Mouse (Mus musculus): Measurements from ENCODE around the gene Asic3.

DNA sequence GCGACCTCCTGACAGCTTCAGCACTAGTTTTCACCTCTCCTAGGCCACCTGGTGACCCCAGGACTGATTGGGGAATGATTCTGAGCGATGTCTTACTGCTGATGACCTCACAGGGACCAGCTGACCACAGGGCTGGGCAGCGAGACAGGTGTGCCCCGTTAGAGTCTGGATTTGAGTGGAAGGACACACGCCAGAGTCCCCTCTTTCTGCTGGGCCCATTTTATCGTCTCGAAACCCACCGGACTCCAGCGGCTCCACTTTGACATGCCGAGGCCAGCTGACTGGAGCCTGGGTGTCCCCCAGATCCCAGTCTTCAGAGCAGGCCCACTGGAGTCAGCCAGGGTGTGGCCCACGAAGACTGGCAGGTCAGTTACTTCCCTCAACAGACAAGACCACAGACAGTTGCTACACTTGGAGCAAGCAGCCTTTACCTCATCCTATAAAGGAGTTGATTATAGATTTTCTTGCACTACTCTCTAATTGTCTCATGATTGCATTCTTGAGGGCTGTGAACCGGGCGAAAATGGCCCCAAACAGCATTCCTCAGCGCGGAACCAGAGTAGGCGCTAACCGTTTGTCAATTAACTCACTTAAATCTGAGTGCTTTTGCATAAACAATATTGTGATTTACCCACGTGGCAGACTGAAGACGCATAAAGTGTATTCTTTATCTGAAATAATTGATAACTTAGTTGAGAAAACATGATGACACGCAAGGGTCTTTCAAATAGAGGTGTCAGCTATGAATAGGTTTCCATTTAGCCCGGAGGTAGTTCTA is 11.0 kb downstream of the Asic3 start:
- no peak for TF ChIP-seq CTCF (IDR thresholded peaks at IDR 0.05; ENCODE audit: borderline replicate concordance, insufficient read depth, low read length)
- TF ChIP-seq POLR2A (IDR thresholded peaks at IDR 0.05; ENCODE audit: low read depth, low read length), result no peak; the same call in 1 of the 2 replicates

Measured in embryonic fibroblast, embryonic 13.5 days (primary cell).